Comparison of ENCODE assay signal across 28 mouse cellular contexts in the genomic region with DNA sequence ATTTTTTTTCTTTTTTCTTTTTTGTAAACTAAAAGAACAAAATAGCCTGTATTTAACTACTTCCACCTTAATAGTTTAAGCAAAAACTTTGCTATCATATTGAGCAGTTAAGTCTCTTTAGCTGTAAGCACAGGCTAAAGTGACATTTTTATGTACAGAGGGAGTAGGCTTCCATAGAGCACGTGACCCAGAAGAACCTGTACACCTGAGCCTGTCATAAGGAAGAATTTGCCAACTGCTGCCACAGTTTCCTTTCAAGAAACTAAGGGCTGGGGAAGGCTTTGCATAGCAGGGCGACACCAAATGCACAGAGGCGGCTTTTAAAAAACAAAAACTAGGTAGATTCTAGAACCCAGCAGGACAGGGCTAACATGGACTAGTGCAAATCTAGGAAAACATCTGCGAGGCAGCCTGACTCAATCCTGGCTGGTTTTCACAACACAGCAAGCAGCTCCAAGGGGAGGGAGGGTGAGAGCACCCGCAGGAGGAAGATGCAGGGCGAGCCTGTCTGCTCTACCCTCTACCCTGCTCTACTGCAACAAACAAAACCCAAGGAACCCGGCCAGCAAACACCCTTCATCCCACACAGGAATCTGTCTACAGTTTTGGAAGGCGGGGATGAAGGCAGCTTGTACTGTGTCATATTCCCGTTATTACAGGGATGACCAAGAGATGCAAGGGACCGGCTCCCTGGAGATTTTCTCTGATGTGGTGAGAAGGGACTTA. TPM values are rescaled to one million over a fixed set of nuclear protein-coding genes. Genes with fewer than 3 reads are reported as not detected.
"Had no signal": no experiment of that assay in that cellular context is flagged by ENCODE, and none has a peak within 500 bp of the region (broad histone marks: within the 10 kb centered on the region; RNA-seq: fewer than 3 reads in every experiment).

No protein-coding gene starts in this region.

- H3K27ac ChIP-seq: gastrocnemius, adult 2 months; heart, adult 2 months; heart, embryonic 10.5 days; hindbrain, embryonic 10.5 days; hindbrain, embryonic 12.5 days; hindbrain, embryonic 14.5 days; intestine, embryonic 15.5 days; left cerebral cortex, adult 2 months; limb, embryonic 10.5 days; limb, embryonic 12.5 days; liver, embryonic 13.5 days had no signal

- H3K4me2 ChIP-seq: heart, embryonic 12.5 days; hindbrain, embryonic 12.5 days; hindbrain, embryonic 14.5 days; intestine, embryonic 15.5 days; limb, embryonic 12.5 days; liver, embryonic 11.5 days; liver, embryonic 13.5 days had no signal

- H3K27me3 ChIP-seq: heart, embryonic 12.5 days; hindbrain, embryonic 12.5 days; intestine, embryonic 15.5 days had no signal

- ATAC-seq: hindbrain, embryonic 16.5 days; inflammation-experienced regulatory T-cells, adult 6 months; intestine, embryonic 15.5 days; intestine, postnatal 0 days had no signal

- DNase-seq: gastrocnemius, adult 2 months; gastrocnemius, postnatal 10 days; gastrocnemius, postnatal 25 days; heart, adult 2 months; heart, postnatal 10 days; heart, postnatal 4 days; kidney, adult 18-20 months; kidney, adult 8-10 months; kidney, postnatal 10 days; kidney, postnatal 25 days; kidney, postnatal 4 days; layer of hippocampus, adult 9-11 months; liver; liver, embryonic 13.5 days had no signal

- H3K4me1 ChIP-seq: intestine, embryonic 15.5 days; limb, embryonic 10.5 days; limb, embryonic 12.5 days had no signal

- H3K9me3 ChIP-seq: heart, embryonic 10.5 days; heart, embryonic 12.5 days; hindbrain, embryonic 10.5 days; hindbrain, embryonic 12.5 days; intestine, embryonic 15.5 days; limb, embryonic 10.5 days; limb, embryonic 12.5 days; liver, embryonic 13.5 days had no signal

- H3K4me3 ChIP-seq: gastrocnemius, adult 2 months; heart, adult 2 months; heart, embryonic 10.5 days; heart, embryonic 12.5 days; hindbrain, embryonic 10.5 days; hindbrain, embryonic 12.5 days; intestine, embryonic 15.5 days; left cerebral cortex, adult 2 months; limb, embryonic 10.5 days; limb, embryonic 12.5 days; liver, embryonic 13.5 days had no signal

- H3K9ac ChIP-seq: heart, embryonic 12.5 days; hindbrain, embryonic 12.5 days; hindbrain, embryonic 14.5 days; intestine, embryonic 15.5 days; limb, embryonic 12.5 days; liver, embryonic 13.5 days had no signal

RNA-seq across cellular contexts. Expression of gene 1810010H24Rik, which starts 8.8 kb away (rescaled TPM):
- total RNA-seq: granulocyte monocyte progenitor cell, adult 5-6 weeks had no signal
